Mouse (Mus musculus): ENCODE data around the gene Zp1. TPM values are rescaled to one million over a fixed set of nuclear protein-coding genes. Genes with fewer than 3 reads are reported as not detected.

Zp1 gene
- not detected in 2 replicates for polyA plus RNA-seq (2015; fragmentation: Nextera tagmentation; extraction: Ambion mirVana)

- 58% methylated on average over 2 of the region's 2 CpGs for WGBS (ENCODE audit: insufficient replicate concordance)
- ATAC-seq (ENCODE audit: low read depth), result no peak
- no peak for DNase-seq
- H3K36me3 ChIP-seq, result no peaks in the 10 kb centered on the region
- H3K4me3 ChIP-seq (replicated peaks), result no peak within 1 kb of the TSS
- peaks cover 6% of the 10 kb centered on the region for H3K4me1 ChIP-seq (replicated peaks)
- H3K9ac ChIP-seq, result no peak within 1 kb of the TSS
- H3K27me3 ChIP-seq, result no peaks in the 10 kb centered on the region
- no peaks in the 10 kb centered on the region for H3K9me3 ChIP-seq (replicated peaks)
- H3K4me2 ChIP-seq, result no peak within 1 kb of the TSS
- H3K27ac ChIP-seq, result no peak within 1 kb of the TSS
Measured at GRCm38 (mm10) chr19:10920532-10920931, at the start of gene Zp1. TSS of gene Zp1 (minus strand) at chr19:10920632.

GRCm38 (mm10) chr19:10968578-10968977 is 48.1 kb upstream of the Zp1 start:
- 75% methylated on average over 7 of the region's 7 CpGs for WGBS (ENCODE audit: insufficient replicate concordance)
- Histone ChIP-seq H3K27me3 (no peaks in the 10 kb centered on the region), H3K4me1 (replicated peaks) (no peaks in the 10 kb centered on the region), H3K4me2 (no peak overlapping the region), H3K36me3 (no peaks in the 10 kb centered on the region), H3K9me3 (replicated peaks) (no peaks in the 10 kb centered on the region), H3K9ac (no peak overlapping the region), H3K27ac (no peak overlapping the region), H3K4me3 (replicated peaks) (no peak overlapping the region)
- no peak for ATAC-seq (ENCODE audit: low read depth)
- no peak for DNase-seq

- Histone ChIP-seq H3K4me2 (no peak overlapping the region), H3K4me3 (replicated peaks) (no peak overlapping the region), H3K36me3 (no peaks in the 10 kb centered on the region), H3K9ac (no peak overlapping the region), H3K27ac (no peak overlapping the region), H3K9me3 (replicated peaks) (no peaks in the 10 kb centered on the region), H3K27me3 (no peaks in the 10 kb centered on the region; the same call in 1 of the 2 replicates), H3K4me1 (replicated peaks) (no peaks in the 10 kb centered on the region)
- no peak for ATAC-seq (ENCODE audit: low read depth)
- no peak for DNase-seq
- 65% methylated on average over 7 of the region's 7 CpGs for WGBS (ENCODE audit: insufficient replicate concordance)
Measured at GRCm38 (mm10) chr19:10965721-10966120, 45.3 kb upstream of the Zp1 start.

GRCm38 (mm10) chr19:10959978-10960346 is 39.5 kb upstream of the Zp1 start:
- DNase-seq (no peak), ATAC-seq (ENCODE audit: low read depth) (no peak)
- Histone ChIP-seq H3K27me3 (peaks cover 15% of the 10 kb centered on the region; the same call in 1 of the 2 replicates), H3K4me2 (no peak overlapping the region), H3K36me3 (no peaks in the 10 kb centered on the region), H3K27ac (no peak overlapping the region), H3K4me1 (replicated peaks) (no peaks in the 10 kb centered on the region), H3K9me3 (replicated peaks) (no peaks in the 10 kb centered on the region), H3K9ac (no peak overlapping the region), H3K4me3 (replicated peaks) (no peak overlapping the region)
- 41% methylated on average over 12 of the region's 12 CpGs for WGBS (ENCODE audit: insufficient replicate concordance)

GRCm38 (mm10) chr19:10959085-10959977 is 38.9 kb upstream of the Zp1 start:
- Histone ChIP-seq H3K4me2 (no peak overlapping the region), H3K4me1 (replicated peaks) (no peaks in the 10 kb centered on the region), H3K27ac (no peak overlapping the region), H3K9me3 (replicated peaks) (no peaks in the 10 kb centered on the region), H3K36me3 (no peaks in the 10 kb centered on the region), H3K4me3 (replicated peaks) (no peak overlapping the region), H3K9ac (no peak overlapping the region), H3K27me3 (peaks cover 15% of the 10 kb centered on the region; the same call in 1 of the 2 replicates)
- DNase-seq (peak; percentile 31), ATAC-seq (ENCODE audit: low read depth) (peak; percentile 31; the same call in 1 of the 2 replicates)
- 25% methylated on average over 11 of the region's 11 CpGs for WGBS (ENCODE audit: insufficient replicate concordance)

GRCm38 (mm10) chr19:10952021-10952939 is 31.8 kb upstream of the Zp1 start:
- Histone ChIP-seq H3K36me3 (no peaks in the 10 kb centered on the region), H3K27ac (no peak overlapping the region), H3K4me2 (no peak overlapping the region), H3K9ac (no peak overlapping the region), H3K27me3 (peaks cover 22% of the 10 kb centered on the region; the same call in 1 of the 2 replicates), H3K4me3 (replicated peaks) (no peak overlapping the region), H3K4me1 (replicated peaks) (peaks cover 19% of the 10 kb centered on the region), H3K9me3 (replicated peaks) (no peaks in the 10 kb centered on the region)
- no peak for ATAC-seq (ENCODE audit: low read depth)
- no peak for DNase-seq
- 55% methylated on average over 11 of the region's 11 CpGs for WGBS (ENCODE audit: insufficient replicate concordance)

GRCm38 (mm10) chr19:10949558-10949957 is 29.1 kb upstream of the Zp1 start:
- WGBS (ENCODE audit: insufficient replicate concordance), result 25% methylated on average over 9 of the region's 9 CpGs
- DNase-seq, result no peak
- H3K4me2 ChIP-seq, result peak overlapping the region; percentile 91
- H3K27ac ChIP-seq, result peak overlapping the region; percentile 56; the same call in 1 of the 2 replicates
- H3K4me3 ChIP-seq (replicated peaks), result peak overlapping the region; percentile 88
- H3K9ac ChIP-seq, result peak overlapping the region; percentile 57
- peaks cover 21% of the 10 kb centered on the region for H3K36me3 ChIP-seq
- peak; percentile 16 for ATAC-seq (ENCODE audit: low read depth)
- peaks cover 39% of the 10 kb centered on the region for H3K4me1 ChIP-seq (replicated peaks)
- H3K9me3 ChIP-seq (replicated peaks), result no peaks in the 10 kb centered on the region
- peaks cover 13% of the 10 kb centered on the region; the same call in 1 of the 2 replicates for H3K27me3 ChIP-seq

- ATAC-seq (ENCODE audit: low read depth) (peak; percentile 95), DNase-seq (peak; percentile 96)
- under 1% methylated on average over 30 of the region's 30 CpGs for WGBS (ENCODE audit: insufficient replicate concordance)
- H3K4me2 ChIP-seq, result peak within 1 kb of the TSS; percentile 91
- H3K9me3 ChIP-seq (replicated peaks), result no peaks in the 10 kb centered on the region
- H3K9ac ChIP-seq, result peak within 1 kb of the TSS; percentile 89
- peak within 1 kb of the TSS; percentile 88 for H3K4me3 ChIP-seq (replicated peaks)
- peaks cover 25% of the 10 kb centered on the region for H3K36me3 ChIP-seq
- H3K27me3 ChIP-seq, result peaks cover 13% of the 10 kb centered on the region; the same call in 1 of the 2 replicates
- peak within 1 kb of the TSS; percentile 58 for H3K27ac ChIP-seq
- peaks cover 39% of the 10 kb centered on the region for H3K4me1 ChIP-seq (replicated peaks)
Measured at GRCm38 (mm10) chr19:10949112-10949511, 28.7 kb upstream of the Zp1 start, which contains the start of gene Ccdc86. TSS of gene Ccdc86 (minus strand) at chr19:10949266.

GRCm38 (mm10) chr19:10948416-10948815 is 28.0 kb upstream of the Zp1 start:
- Histone ChIP-seq H3K9ac (peak overlapping the region; percentile 89), H3K9me3 (replicated peaks) (no peaks in the 10 kb centered on the region), H3K4me1 (replicated peaks) (peaks cover 39% of the 10 kb centered on the region), H3K4me3 (replicated peaks) (peak overlapping the region; percentile 88), H3K27ac (peak overlapping the region; percentile 58), H3K27me3 (peaks cover 7% of the 10 kb centered on the region; the same call in 1 of the 2 replicates), H3K4me2 (peak overlapping the region; percentile 91), H3K36me3 (peaks cover 32% of the 10 kb centered on the region)
- DNase-seq (peak; percentile 24), ATAC-seq (ENCODE audit: low read depth) (peak; percentile 2; the same call in 1 of the 2 replicates)
- WGBS (ENCODE audit: insufficient replicate concordance), result under 1% methylated on average over 20 of the region's 20 CpGs

GRCm38 (mm10) chr19:10947219-10947618 is 26.8 kb upstream of the Zp1 start:
- Histone ChIP-seq H3K4me3 (replicated peaks) (peak overlapping the region; percentile 88), H3K36me3 (peaks cover 44% of the 10 kb centered on the region), H3K9me3 (replicated peaks) (no peaks in the 10 kb centered on the region), H3K9ac (peak overlapping the region; percentile 89), H3K4me2 (peak overlapping the region; percentile 91), H3K4me1 (replicated peaks) (peaks cover 39% of the 10 kb centered on the region), H3K27me3 (peaks cover 4% of the 10 kb centered on the region; the same call in 1 of the 2 replicates), H3K27ac (no peak overlapping the region; the same call in 1 of the 2 replicates)
- ATAC-seq (ENCODE audit: low read depth) (no peak), DNase-seq (no peak)
- WGBS (ENCODE audit: insufficient replicate concordance), result 63% methylated on average over 5 of the region's 5 CpGs

GRCm38 (mm10) chr19:10946506-10946905 is 26.1 kb upstream of the Zp1 start:
- Histone ChIP-seq H3K4me3 (replicated peaks) (peak overlapping the region; percentile 88), H3K9ac (peak overlapping the region; percentile 89), H3K27me3 (peaks cover 4% of the 10 kb centered on the region; the same call in 1 of the 2 replicates), H3K4me2 (peak overlapping the region; percentile 91), H3K4me1 (replicated peaks) (peaks cover 39% of the 10 kb centered on the region), H3K9me3 (replicated peaks) (no peaks in the 10 kb centered on the region), H3K27ac (no peak overlapping the region), H3K36me3 (peaks cover 51% of the 10 kb centered on the region)
- WGBS (ENCODE audit: insufficient replicate concordance), result 65% methylated on average over 3 of the region's 3 CpGs
- DNase-seq, result no peak
- no peak for ATAC-seq (ENCODE audit: low read depth)
